Mouse (Mus musculus) heart, postnatal 14 days (tissue): Measurements from ENCODE around the gene Oxct1. TPM values are rescaled to one million over a fixed set of nuclear protein-coding genes. Genes with fewer than 3 reads are reported as not detected.

Source experiments
- DNase-seq, 2 experiments: peaks; one replicate each; pipeline ENCODE4 v3.0.0; 2021 to 2022
- intact Hi-C: fragments of 180-260 bp; cut with DNase I; formaldehyde crosslinking; loops from one replicate; pipeline ENCODE4 v1.15.1; 2025
- total RNA-seq, 2 experiments: library from RNA; stranded (reverse); gene quantifications; 2 replicates each; pipeline ENCODE4 v1.2.3; 2021

Gene Oxct1
- total RNA-seq, 2 experiments from 2014 or later, result 531 to 576 TPM

GRCm38 (mm10) chr15:4026831-4027584 is 825 bp downstream of the Oxct1 start:
- peak; percentile 87 to 88 for DNase-seq
- intact Hi-C loops, result loop anchor here (1.0 kb wide), 1 partner anchor 31 kb away; no protein-coding TSS in a partner anchor

GRCm38 (mm10) chr15:4027671-4028410 is 1.7 kb downstream of the Oxct1 start:
- no peak for DNase-seq
- intact Hi-C loops, result no loop called here

- intact Hi-C loops, result no loop called here
- DNase-seq, result no peak
Observed at GRCm38 (mm10) chr15:4028411-4028700, 2.2 kb downstream of the Oxct1 start.

- no peak for DNase-seq
- intact Hi-C loops, result no loop called here
Observed at GRCm38 (mm10) chr15:4028960-4029359, 2.8 kb downstream of the Oxct1 start.

- intact Hi-C loops, result no loop called here
- DNase-seq, result peak in 1 of 2 experiments; percentile 26
Observed at GRCm38 (mm10) chr15:4033168-4034004, 7.2 kb downstream of the Oxct1 start.

- intact Hi-C loops, result loop anchor here (2.0 to 10.0 kb wide), 4 partner anchors 65 to 838 kb away; partner anchors contain the start of gene Fbxo4
- no peak for DNase-seq
Observed at GRCm38 (mm10) chr15:4042423-4042822, 16.2 kb downstream of the Oxct1 start.

- intact Hi-C loops, result loop anchor here (2.0 to 10.0 kb wide), 4 partner anchors 66 to 838 kb away; partner anchors contain the start of gene Fbxo4
- peak in 1 of 2 experiments; percentile 30 for DNase-seq
Observed at GRCm38 (mm10) chr15:4043032-4043471, 16.9 kb downstream of the Oxct1 start.

GRCm38 (mm10) chr15:4056627-4057026 is 30.4 kb downstream of the Oxct1 start:
- intact Hi-C loops, result loop anchor here (10.0 kb wide), 1 partner anchor 1048 kb away; the partner anchor contains the start of gene Card6
- peak in 1 of 2 experiments; percentile 34 for DNase-seq

- intact Hi-C loops, result no loop called here
- no peak for DNase-seq
Observed at GRCm38 (mm10) chr15:4063574-4063973, 37.4 kb downstream of the Oxct1 start.

- intact Hi-C loops, result no loop called here
- DNase-seq, result no peak
Observed at GRCm38 (mm10) chr15:4064013-4064412, 37.8 kb downstream of the Oxct1 start.

- no peak for DNase-seq
- intact Hi-C loops, result no loop called here
Observed at GRCm38 (mm10) chr15:4064694-4065093, 38.5 kb downstream of the Oxct1 start.

- DNase-seq, result no peak
- intact Hi-C loops, result no loop called here
Observed at GRCm38 (mm10) chr15:4067273-4067990, 41.2 kb downstream of the Oxct1 start.

- no peak for DNase-seq
- intact Hi-C loops, result no loop called here
Observed at GRCm38 (mm10) chr15:4077978-4078377, 51.8 kb downstream of the Oxct1 start.

GRCm38 (mm10) chr15:4078785-4079184 is 52.6 kb downstream of the Oxct1 start:
- intact Hi-C loops, result no loop called here
- DNase-seq, result no peak

- intact Hi-C loops, result no loop called here
- DNase-seq, result no peak
Observed at GRCm38 (mm10) chr15:4079425-4080189, 53.4 kb downstream of the Oxct1 start.

GRCm38 (mm10) chr15:4085600-4086384 is 59.6 kb downstream of the Oxct1 start:
- intact Hi-C loops, result no loop called here
- no peak for DNase-seq

GRCm38 (mm10) chr15:4087446-4087845 is 61.3 kb downstream of the Oxct1 start:
- intact Hi-C loops, result no loop called here
- DNase-seq, result no peak

GRCm38 (mm10) chr15:4087914-4088313 is 61.7 kb downstream of the Oxct1 start:
- intact Hi-C loops, result no loop called here

GRCm38 (mm10) chr15:4090601-4091000 is 64.4 kb downstream of the Oxct1 start:
- intact Hi-C loops, result no loop called here
- DNase-seq, result no peak

More at GRCm38 (mm10) chr15:4087914-4088313, 61.7 kb downstream of the Oxct1 start:
- DNase-seq, result no peak
